Mouse (Mus musculus) olfactory bulb, adult 2 months (tissue): Measurements from ENCODE around the gene Irf7. TPM values are rescaled to one million over a fixed set of nuclear protein-coding genes. Genes with fewer than 3 reads are reported as not detected.

ENCODE experiments used
- H3K27ac ChIP-seq: fragments of 200-500 bp; 2 replicates; pipeline ENCODE4 v1.5.1; 2012; ENCODE audit warnings: low read depth, low read length; ENCODE audit not compliant: insufficient read depth
- H3K4me1 ChIP-seq: fragments of 200-500 bp; 2 replicates; pipeline ENCODE4 v1.6.1; 2012; ENCODE audit warnings: low read length; ENCODE audit not compliant: control insufficient read depth, insufficient read depth
- H3K4me3 ChIP-seq: fragments of 200-500 bp; 2 replicates; pipeline ENCODE4 v1.5.1; 2012; ENCODE audit warnings: mild to moderate bottlenecking, low read depth, low read length, moderate library complexity; ENCODE audit not compliant: insufficient read depth
- CTCF ChIP-seq: fragments of 200-500 bp; IDR thresholded peaks from 2 replicates; pipeline ENCODE4 v1.5.1; 2012; ENCODE audit warnings: low read depth, mild to moderate bottlenecking, low read length, moderate library complexity; ENCODE audit not compliant: insufficient read depth
- POLR2A ChIP-seq: fragments of 200-500 bp; IDR thresholded peaks from 2 replicates; pipeline ENCODE4 v1.6.1; 2012; ENCODE audit warnings: mild to moderate bottlenecking, low read depth, low read length, moderate library complexity; ENCODE audit not compliant: insufficient read depth
- WGBS: fragments of 180-500 bp; shearing (Covaris S2); methylation state at CpG from one replicate; pipeline ENCODE4 v1.1.7; 2018; 5-methylcytosine and 5-hydroxymethylcytosine counted together
- polyA plus RNA-seq: library from polyadenylated mRNA; stranded (reverse); fragments of >200 nt; gene quantifications from 2 replicates; pipeline ENCODE4 v1.2.4, GENCODE M21; 2012; ENCODE audit warnings: low replicate concordance; ENCODE audit not compliant: missing spikeins, insufficient read depth, insufficient read length

The Irf7 gene
- polyA plus RNA-seq = not detected in 2 replicates

DNA sequence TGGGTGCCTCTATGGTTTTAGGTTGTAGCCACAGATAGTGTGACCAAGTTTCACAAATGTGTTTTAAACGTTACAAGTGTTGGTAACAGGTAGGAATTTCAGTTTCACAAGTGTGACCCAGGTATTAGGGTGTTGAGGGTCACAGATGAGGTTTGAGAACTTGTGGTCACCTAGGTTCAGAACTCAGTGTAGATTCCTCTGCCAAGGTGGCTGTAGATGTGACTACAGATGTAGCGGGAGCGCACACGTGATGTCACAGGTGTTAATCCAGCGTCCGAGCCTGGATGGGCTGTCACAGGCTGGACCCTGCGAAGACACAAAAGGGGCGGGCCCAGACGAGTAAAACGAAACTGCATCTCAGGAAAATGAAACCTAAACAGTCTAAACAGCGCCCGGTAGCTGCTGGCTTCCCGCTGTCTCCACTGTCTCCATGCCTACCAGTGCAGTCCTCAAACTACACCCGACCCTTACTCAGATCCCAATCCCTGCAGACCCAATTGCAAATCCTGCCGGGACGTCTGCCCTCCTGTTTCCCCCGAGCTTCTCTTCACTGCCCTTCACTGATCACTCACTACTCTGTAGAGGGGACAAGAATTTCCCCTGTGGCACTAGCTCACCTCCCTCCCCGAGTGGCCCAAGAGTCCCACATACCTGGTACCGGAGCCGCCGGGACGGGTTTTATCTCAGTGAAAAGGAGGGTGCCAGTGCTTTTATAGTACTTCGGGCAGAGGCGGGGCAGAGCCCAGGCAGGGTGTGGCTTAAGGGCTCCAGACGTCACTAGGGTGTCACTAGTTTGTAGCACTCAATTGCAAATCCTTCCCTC, at the start of gene Irf7:
Gene Irf7 (minus strand): TSS at position 743 of the 823 bp plus-strand sequence.
- Histone ChIP-seq H3K27ac (no peak within 1 kb of the TSS), H3K4me1 (peaks cover 8% of the 10 kb centered on the region), H3K4me3 (peak within 1 kb of the TSS; percentile 42)
- 9% methylated on average over 25 of the region's 25 CpGs for WGBS
- TF ChIP-seq CTCF (no peak), POLR2A (no peak)

DNA sequence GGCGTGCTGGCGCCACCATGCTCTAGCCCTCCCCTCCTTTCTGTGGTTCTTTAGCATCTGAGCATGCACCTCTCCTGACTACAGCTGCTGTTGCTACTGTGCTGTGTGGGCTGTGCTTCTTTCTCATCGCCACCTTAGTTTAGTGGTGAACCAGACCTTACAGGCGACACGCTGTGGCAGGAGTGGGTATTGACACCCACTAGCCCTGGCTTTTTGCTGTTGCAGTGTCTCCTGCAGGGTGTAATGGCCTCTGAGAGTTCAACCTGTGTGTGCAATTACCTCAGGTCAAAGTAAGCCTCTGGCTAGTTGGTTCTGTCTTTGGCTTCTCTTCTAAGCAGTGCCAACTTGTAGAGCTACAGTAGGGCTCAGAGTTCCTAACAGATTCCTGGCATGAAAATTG, 49.7 kb upstream of the Irf7 start:
- WGBS = 66% methylated on average over 5 of the region's 5 CpGs
- TF ChIP-seq CTCF = no peak
- TF ChIP-seq POLR2A = no peak
- no peak overlapping the region for H3K4me3 ChIP-seq
- H3K27ac ChIP-seq = no peak overlapping the region
- H3K4me1 ChIP-seq = no peaks in the 10 kb centered on the region

DNA sequence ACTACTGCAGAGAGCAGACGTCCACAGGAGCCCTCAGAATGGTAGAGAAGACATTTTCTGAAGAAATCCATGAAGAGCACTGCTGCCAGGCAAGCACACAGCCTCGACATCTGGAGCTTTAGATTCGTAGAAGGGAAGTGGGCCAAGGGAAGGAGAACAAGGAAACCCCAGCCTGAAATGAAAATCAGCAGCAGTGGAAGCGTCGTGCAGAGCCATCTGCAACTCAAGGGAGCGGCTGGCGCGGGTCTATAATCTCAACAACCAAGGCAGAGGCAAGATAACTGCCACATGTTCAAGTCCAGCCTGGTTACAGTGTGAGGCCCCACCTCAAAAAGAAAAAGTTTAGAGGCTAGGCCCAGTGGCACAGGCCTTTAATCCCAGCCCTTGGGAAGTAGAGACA, 48.8 kb upstream of the Irf7 start:
- WGBS = 85% methylated on average over 8 of the region's 8 CpGs
- Histone ChIP-seq H3K4me3 (no peak overlapping the region), H3K27ac (no peak overlapping the region), H3K4me1 (no peaks in the 10 kb centered on the region)
- TF ChIP-seq POLR2A (no peak), CTCF (no peak)

DNA sequence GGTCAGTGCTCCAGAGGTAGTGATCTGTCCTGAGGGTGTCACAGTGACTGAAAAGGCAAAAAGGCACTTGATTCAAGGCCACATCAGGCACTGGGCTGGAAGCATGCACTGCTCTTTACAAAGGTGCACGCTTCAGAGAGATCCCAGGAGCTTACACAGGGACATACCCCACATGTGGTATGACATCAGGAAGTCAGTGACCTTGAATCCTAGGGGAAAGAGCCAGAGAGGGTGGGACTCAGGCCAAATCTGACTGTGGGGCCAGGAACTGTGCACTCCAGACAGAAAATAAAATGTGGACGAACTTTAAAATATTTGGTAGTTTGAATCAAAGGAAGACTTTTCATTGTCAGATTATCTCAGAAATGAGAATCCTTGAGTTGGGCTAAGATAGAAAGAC, 48.1 kb upstream of the Irf7 start:
- no peaks in the 10 kb centered on the region for H3K4me1 ChIP-seq
- TF ChIP-seq POLR2A (no peak), CTCF (no peak)
- 95% methylated on average over 2 of the region's 2 CpGs for WGBS
- no peak overlapping the region for H3K4me3 ChIP-seq
- H3K27ac ChIP-seq = no peak overlapping the region

DNA sequence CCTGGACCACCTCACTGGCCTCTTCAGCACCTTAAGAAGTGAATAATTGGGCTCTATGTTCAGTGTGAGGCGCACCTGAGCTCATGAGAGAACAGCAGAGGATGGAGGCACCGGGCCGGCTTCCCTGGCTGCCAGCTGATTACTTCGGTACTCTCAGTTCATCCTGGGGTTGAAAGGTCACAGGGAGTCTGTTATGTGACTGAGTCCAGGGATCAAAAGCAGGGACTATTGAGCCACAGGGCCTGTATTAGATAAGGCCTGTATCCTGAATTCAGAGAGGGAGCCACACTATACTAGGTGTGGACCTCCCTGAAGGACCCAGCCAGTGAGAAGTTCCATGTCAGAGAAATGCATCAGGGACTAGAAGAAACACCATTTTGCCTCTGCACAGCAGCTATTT, 38.3 kb upstream of the Irf7 start:
- TF ChIP-seq POLR2A (no peak), CTCF (no peak)

DNA sequence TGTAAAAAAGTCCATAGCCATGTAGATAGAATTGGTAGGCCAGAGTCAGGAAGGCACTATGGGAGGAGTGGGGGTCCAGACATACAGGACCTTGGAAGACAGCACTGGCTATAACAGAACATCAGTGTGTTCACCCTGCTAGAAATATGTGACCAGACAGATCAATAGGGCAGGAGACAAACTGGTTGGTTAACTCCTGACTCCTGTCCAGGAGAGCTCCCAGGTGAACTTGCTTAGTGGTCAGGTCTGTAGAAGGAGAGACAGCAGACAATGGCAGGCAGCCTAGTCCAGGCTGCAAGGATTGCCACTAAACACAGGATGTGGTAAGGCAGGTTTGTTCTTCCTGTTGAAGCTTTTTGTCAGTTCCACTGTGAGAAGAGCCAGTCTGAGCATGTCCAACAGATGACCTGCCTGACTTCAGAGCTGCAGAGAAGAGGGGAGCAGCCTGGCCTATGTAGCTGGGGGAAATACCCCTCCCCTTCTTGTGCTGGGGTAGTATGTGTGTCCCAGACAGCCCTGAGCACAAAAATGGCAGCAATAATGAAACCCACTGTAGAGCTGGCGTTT, 36.5 kb upstream of the Irf7 start:
- Histone ChIP-seq H3K27ac (no peak overlapping the region), H3K4me1 (no peaks in the 10 kb centered on the region), H3K4me3 (no peak overlapping the region)
- TF ChIP-seq CTCF (no peak), POLR2A (no peak)
- WGBS = 63% methylated on average over 1 of the region's 1 CpGs

More for the DNA sequence above, 38.3 kb upstream of the Irf7 start:
- WGBS = 89% methylated on average over 4 of the region's 4 CpGs
- Histone ChIP-seq H3K27ac (no peak overlapping the region), H3K4me3 (no peak overlapping the region), H3K4me1 (no peaks in the 10 kb centered on the region)

DNA sequence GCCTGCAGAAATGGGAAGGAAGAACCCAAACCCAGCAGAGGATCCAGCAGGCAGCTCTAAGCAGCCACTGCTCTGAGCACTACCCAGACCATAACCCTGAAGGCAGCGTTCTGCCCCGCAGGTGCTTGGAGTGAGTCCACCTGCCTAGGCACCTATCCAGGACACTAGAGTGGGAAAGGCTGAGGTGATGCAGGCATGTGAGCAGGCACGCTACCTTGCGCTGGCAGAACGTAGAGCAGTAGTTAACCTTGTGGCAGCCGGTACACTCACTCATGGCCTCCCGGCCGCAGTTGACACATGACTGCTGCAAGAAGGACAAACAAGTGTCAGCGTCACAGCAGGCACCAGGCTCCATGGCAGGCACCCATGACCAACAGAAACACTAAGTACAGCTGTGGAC, 35.1 kb upstream of the Irf7 start:
- no peak overlapping the region for H3K4me3 ChIP-seq
- no peaks in the 10 kb centered on the region for H3K4me1 ChIP-seq
- no peak overlapping the region for H3K27ac ChIP-seq
- whole genome bisulfite sequencing = 96% methylated on average over 9 of the region's 9 CpGs
- no peak for TF ChIP-seq CTCF
- TF ChIP-seq POLR2A = no peak

DNA sequence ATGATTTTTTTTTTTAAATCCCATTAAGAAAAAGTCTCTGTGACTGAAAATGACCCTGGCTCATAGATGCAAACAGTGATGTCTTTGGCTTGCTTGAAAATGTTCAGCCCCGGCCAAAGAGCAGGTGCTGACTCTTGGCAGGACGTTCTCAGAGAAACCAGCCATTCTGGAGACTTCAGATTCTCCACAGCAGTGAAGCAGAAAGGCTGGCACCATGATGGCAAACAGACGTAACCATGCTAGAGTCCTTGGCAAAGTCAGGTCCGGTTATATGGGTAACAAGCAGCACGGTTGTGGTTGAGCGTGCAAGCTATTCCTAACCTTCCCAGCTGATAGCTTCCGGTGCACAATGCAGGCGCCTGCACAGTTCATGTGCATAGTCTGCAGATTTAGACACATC, 32.9 kb upstream of the Irf7 start:
- WGBS = 90% methylated on average over 8 of the region's 8 CpGs
- Histone ChIP-seq H3K4me3 (no peak overlapping the region), H3K4me1 (peaks cover 4% of the 10 kb centered on the region), H3K27ac (no peak overlapping the region)
- TF ChIP-seq CTCF (no peak), POLR2A (no peak)

DNA sequence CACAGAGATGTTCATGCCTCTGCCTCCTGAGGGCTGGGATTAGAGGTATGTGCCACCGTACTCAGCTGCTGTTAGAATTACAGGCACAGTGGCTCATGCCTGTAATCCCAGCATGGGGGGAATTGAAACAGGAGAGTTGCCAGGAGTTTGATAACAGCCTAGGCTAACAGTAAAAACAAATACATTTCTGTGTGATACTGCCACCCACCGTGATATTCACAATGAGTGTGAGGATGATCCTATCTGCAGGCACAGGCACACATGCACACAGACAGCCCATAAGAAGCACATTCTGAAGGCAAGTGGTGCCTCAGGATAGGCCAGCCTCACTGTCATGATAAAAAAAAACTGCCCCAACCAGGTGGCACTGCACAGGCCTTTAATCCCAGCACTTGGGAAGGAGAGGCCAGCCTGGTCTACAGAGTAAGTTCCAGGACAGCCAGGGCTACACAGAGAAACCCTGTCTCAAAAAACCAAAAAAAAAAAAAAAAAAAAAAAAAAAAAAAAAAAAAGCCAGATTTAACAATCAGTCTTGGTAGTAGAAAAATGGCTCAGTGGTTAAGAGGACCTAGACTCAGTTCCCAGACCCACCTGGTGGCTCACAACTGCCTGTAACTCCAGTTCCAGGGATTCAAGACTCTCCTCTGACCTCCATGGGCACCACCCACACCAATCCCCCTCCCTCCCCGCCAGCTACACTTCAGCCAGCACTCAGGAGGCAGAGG, 31.8 kb upstream of the Irf7 start:
- TF ChIP-seq CTCF = no peak
- TF ChIP-seq POLR2A = no peak
- Histone ChIP-seq H3K27ac (no peak overlapping the region), H3K4me3 (no peak overlapping the region), H3K4me1 (peaks cover 12% of the 10 kb centered on the region)
- WGBS = 60% methylated on average over 3 of the region's 3 CpGs
